Mouse (Mus musculus): Measurements from ENCODE around the gene G6pc.
"Not testable (repeated sequence)": the region's sequence is repeated elsewhere in the genome, so short reads cannot be mapped to it uniquely, and the experiment has no call there.

Gene G6pc

GRCm38 (mm10) chr11:101367326-101367935 is at the start of gene G6pc:
Gene G6pc (plus strand): TSS chr11:101367561.
- DNase-seq: no peak

- DNase-seq: peak; percentile 75
Observed at GRCm38 (mm10) chr11:101323609-101324008, 43.8 kb upstream of the G6pc start.

GRCm38 (mm10) chr11:101324763-101325162 is 42.6 kb upstream of the G6pc start, which contains the start of gene Aoc2:
Gene Aoc2 (plus strand): TSS chr11:101325063.
- no peak for DNase-seq

GRCm38 (mm10) chr11:101325201-101325600 is 42.2 kb upstream of the G6pc start:
- DNase-seq: not testable (repeated sequence)

- no peak for DNase-seq
Observed at GRCm38 (mm10) chr11:101326147-101326546, 41.2 kb upstream of the G6pc start.

- no peak for DNase-seq
Observed at GRCm38 (mm10) chr11:101327311-101327710, 40.0 kb upstream of the G6pc start.

- DNase-seq: no peak
Observed at GRCm38 (mm10) chr11:101328941-101329635, 38.3 kb upstream of the G6pc start.

GRCm38 (mm10) chr11:101330371-101330924 is 36.9 kb upstream of the G6pc start, which contains the start of gene Aoc3:
Gene Aoc3 (plus strand): TSS chr11:101330605.
- no peak for DNase-seq

- DNase-seq: not testable (repeated sequence)
Observed at GRCm38 (mm10) chr11:101330961-101331360, 36.4 kb upstream of the G6pc start.

- DNase-seq: no peak
Observed at GRCm38 (mm10) chr11:101332537-101332936, 34.8 kb upstream of the G6pc start.

- DNase-seq: no peak
Observed at GRCm38 (mm10) chr11:101334023-101334422, 33.3 kb upstream of the G6pc start.

GRCm38 (mm10) chr11:101334516-101334915 is 32.8 kb upstream of the G6pc start:
- no peak for DNase-seq

GRCm38 (mm10) chr11:101335685-101336084 is 31.7 kb upstream of the G6pc start:
- DNase-seq: no peak

GRCm38 (mm10) chr11:101338123-101338760 is 29.1 kb upstream of the G6pc start:
- DNase-seq: no peak

- no peak for DNase-seq
Observed at GRCm38 (mm10) chr11:101347083-101347775, 20.1 kb upstream of the G6pc start.

- DNase-seq: no peak
Observed at GRCm38 (mm10) chr11:101348774-101349173, 18.6 kb upstream of the G6pc start.

- no peak for DNase-seq
Observed at GRCm38 (mm10) chr11:101349216-101349615, 18.1 kb upstream of the G6pc start.

GRCm38 (mm10) chr11:101351100-101351720 is 16.2 kb upstream of the G6pc start:
- no peak for DNase-seq

- DNase-seq: no peak
Observed at GRCm38 (mm10) chr11:101351721-101352111, 15.6 kb upstream of the G6pc start.

- no peak for DNase-seq
Observed at GRCm38 (mm10) chr11:101353436-101353835, 13.9 kb upstream of the G6pc start.

- DNase-seq: no peak
Observed at GRCm38 (mm10) chr11:101354438-101355010, 12.8 kb upstream of the G6pc start.

- DNase-seq: no peak
Observed at GRCm38 (mm10) chr11:101355916-101356315, 11.4 kb upstream of the G6pc start.

Measured in right cerebral cortex, postnatal 4 days (tissue).